Mouse (Mus musculus) gastrocnemius, postnatal 14 days (tissue): Measurements from ENCODE around the gene Hist1h3e. TPM values are rescaled to one million over a fixed set of nuclear protein-coding genes. Genes with fewer than 3 reads are reported as not detected.

Experiments used
- microRNA-seq, 2 experiments: library from miRNA; unstranded; fragments of <30 nt; microRNA quantifications; one replicate each; pipeline ENCODE4 v1.2.0; 2021
- total RNA-seq, 2 experiments: library from RNA; stranded (reverse); gene quantifications; 2 replicates each; pipeline ENCODE4 v1.2.3; 2021

Hist1h3e gene
- total RNA-seq, 2 experiments from 2014 or later, result 54.8 to 55.8 TPM

Small RNA genes lying within 50 kb of the gene (microRNA-seq; reads per million reads assigned to microRNA genes)
- gene Gm44297, result 0 reads per million in 2 experiments
- gene Gm44359, result 0 reads per million in 2 experiments
- gene Gm44394, result 0 reads per million in 2 experiments
- gene n-TStga1, result 0 reads per million in 2 experiments

Other genes starting within 250 kb of the Hist1h3e start
- gene Zfp322a, start 193.2 kb downstream of the Hist1h3e start, total RNA-seq, result 10 to 100 TPM; 11.5 TPM
- 1 to 10 TPM; 4.5 to 4.7 TPM for gene Abt1, start 138.5 kb downstream of the Hist1h3e start, total RNA-seq
- not detected for gene Btn1a1, start 96.5 kb downstream of the Hist1h3e start, total RNA-seq
- not detected for gene Btn2a2, start 73.5 kb downstream of the Hist1h3e start, total RNA-seq
- gene Hist1h4h, start 31.3 kb downstream of the Hist1h3e start, total RNA-seq, result 100 to 1,000 TPM; 281 to 294 TPM
- gene Hist1h2af, start 28.5 kb downstream of the Hist1h3e start, total RNA-seq, result 10 to 100 TPM; 61.2 to 77.1 TPM
- 10 to 100 TPM; 19.9 to 21.2 TPM for gene Hist1h3g, start 26.9 kb downstream of the Hist1h3e start, total RNA-seq
- gene Hist1h2bh, start 19.0 kb downstream of the Hist1h3e start, total RNA-seq, result 1 to 10 TPM; 5.5 to 5.7 TPM
- gene Hist1h3f, start 18.3 kb downstream of the Hist1h3e start, total RNA-seq, result 10 to 100 TPM; 24.2 to 25.2 TPM
- 100 to 1,000 TPM; 118 to 120 TPM for gene Hist1h4f, start 10.7 kb downstream of the Hist1h3e start, total RNA-seq
- 1 to 10 TPM; 8.2 to 9.3 TPM for gene Hist1h1d, start 9.1 kb downstream of the Hist1h3e start, total RNA-seq
- 10 to 100 TPM; 15.2 to 16.6 TPM for gene Hist1h2ae, start 8.9 kb upstream of the Hist1h3e start, total RNA-seq
- gene Hist1h2bg, start 9.0 kb upstream of the Hist1h3e start, total RNA-seq, result 100 to 1,000 TPM; 102 to 113 TPM
- 10 to 100 TPM; 47.0 to 49.6 TPM for gene Hist1h2bf, start 11.8 kb upstream of the Hist1h3e start, total RNA-seq
- gene Hist1h2ad, start 12.0 kb upstream of the Hist1h3e start, total RNA-seq, result 10 to 100 TPM; 13.9 to 14.8 TPM
- 10 to 100 TPM; 13.5 to 15.2 TPM for gene Hist1h3d, start 13.4 kb upstream of the Hist1h3e start, total RNA-seq
- gene Hist1h4d, start 19.2 kb upstream of the Hist1h3e start, total RNA-seq, result 10 to 100 TPM; 88.4 to 95.8 TPM
- gene Hist1h2be, start 58.8 kb upstream of the Hist1h3e start, total RNA-seq, result 10 to 100 TPM; 25.3 to 25.8 TPM
- 100 to 1,000 TPM in 1 of 2 experiments, 10 to 100 TPM in 1; 91.2 to 121 TPM for gene Hist1h1e, start 60.2 kb upstream of the Hist1h3e start, total RNA-seq
- gene Hist1h2ac, start 121.6 kb upstream of the Hist1h3e start, total RNA-seq, result 1 to 10 TPM; 3.1 to 3.7 TPM
- 10 to 100 TPM; 75.5 to 80.0 TPM for gene Hist1h2bc, start 121.8 kb upstream of the Hist1h3e start, total RNA-seq
- gene Hist1h1t, start 133.4 kb upstream of the Hist1h3e start, total RNA-seq, result not detected
- 10 to 100 TPM; 94.2 to 99.8 TPM for gene Hist1h4c, start 136.1 kb upstream of the Hist1h3e start, total RNA-seq
- gene Hfe, start 148.5 kb upstream of the Hist1h3e start, total RNA-seq, result 10 to 100 TPM; 15.3 to 17.6 TPM
- gene Hist1h1c, start 176.4 kb upstream of the Hist1h3e start, total RNA-seq, result 100 to 1,000 TPM; 258 to 269 TPM
- 10 to 100 TPM; 31.6 to 33.2 TPM for gene Hist1h3c, start 183.2 kb upstream of the Hist1h3e start, total RNA-seq
- gene Hist1h2bb, start 184.4 kb upstream of the Hist1h3e start, total RNA-seq, result 10 to 100 TPM; 42.8 to 44.6 TPM
- gene Hist1h2ab, start 188.8 kb upstream of the Hist1h3e start, total RNA-seq, result 10 to 100 TPM; 67.6 to 81.2 TPM
- gene Hist1h3b, start 189.9 kb upstream of the Hist1h3e start, total RNA-seq, result 10 to 100 TPM; 86.8 to 91.4 TPM
- gene Hist1h4b, start 194.6 kb upstream of the Hist1h3e start, total RNA-seq, result 10 to 100 TPM; 56.8 to 62.2 TPM
- 10 to 100 TPM; 55.4 to 68.5 TPM for gene Hist1h4a, start 198.9 kb upstream of the Hist1h3e start, total RNA-seq
- 10 to 100 TPM; 70.9 to 73.7 TPM for gene Hist1h3a, start 200.0 kb upstream of the Hist1h3e start, total RNA-seq
- gene Hist1h1a, start 201.3 kb upstream of the Hist1h3e start, total RNA-seq, result 10 to 100 TPM; 45.7 to 47.5 TPM
- gene Trim38, start 207.5 kb upstream of the Hist1h3e start, total RNA-seq, result not detected
- gene Slc17a2, start 244.6 kb upstream of the Hist1h3e start, total RNA-seq, result not detected